Mouse (Mus musculus) brain, embryonic 14.5 days (tissue): ENCODE data around the gene Rnf24.

Experiments used
- CTCF ChIP-seq: fragments of 200-500 bp; IDR thresholded peaks from 2 replicates; pipeline ENCODE4 v1.5.1; 2012; ENCODE audit warnings: inconsistent platforms, mild to moderate bottlenecking, moderate library complexity, borderline replicate concordance; ENCODE audit not compliant: insufficient read depth, insufficient read length; ENCODE audit errors: extremely low read depth
- POLR2A ChIP-seq: fragments of 200-500 bp; IDR thresholded peaks from 2 replicates; pipeline ENCODE4 v1.6.1; 2012; ENCODE audit warnings: mild to moderate bottlenecking, inconsistent platforms, borderline replicate concordance; ENCODE audit not compliant: poor library complexity, insufficient read depth, insufficient read length, severe bottlenecking; ENCODE audit errors: extremely low read depth

- TF ChIP-seq POLR2A (no peak), CTCF (no peak)
Observed at GRCm38 (mm10) chr2:131276722-131277121, 76.0 kb downstream of the Rnf24 start.
